Mouse (Mus musculus) bone marrow, adult 2 months (tissue): ENCODE data around the gene Gm20517.
"Not testable (repeated sequence)": the region's sequence is repeated elsewhere in the genome, so short reads cannot be mapped to it uniquely, and the experiment has no call there.

Experiments
- CTCF ChIP-seq: fragments of 200-500 bp; IDR thresholded peaks from 2 replicates; pipeline ENCODE4 v1.5.1; 2011; ENCODE audit warnings: low read length, control low read depth; ENCODE audit not compliant: control insufficient read depth, insufficient read depth
- POLR2A ChIP-seq: fragments of 200-500 bp; IDR thresholded peaks from 2 replicates; pipeline ENCODE4 v1.6.1; 2011; ENCODE audit warnings: low read depth, mild to moderate bottlenecking, control low read depth, low read length, borderline replicate concordance; ENCODE audit not compliant: control insufficient read depth

DNA sequence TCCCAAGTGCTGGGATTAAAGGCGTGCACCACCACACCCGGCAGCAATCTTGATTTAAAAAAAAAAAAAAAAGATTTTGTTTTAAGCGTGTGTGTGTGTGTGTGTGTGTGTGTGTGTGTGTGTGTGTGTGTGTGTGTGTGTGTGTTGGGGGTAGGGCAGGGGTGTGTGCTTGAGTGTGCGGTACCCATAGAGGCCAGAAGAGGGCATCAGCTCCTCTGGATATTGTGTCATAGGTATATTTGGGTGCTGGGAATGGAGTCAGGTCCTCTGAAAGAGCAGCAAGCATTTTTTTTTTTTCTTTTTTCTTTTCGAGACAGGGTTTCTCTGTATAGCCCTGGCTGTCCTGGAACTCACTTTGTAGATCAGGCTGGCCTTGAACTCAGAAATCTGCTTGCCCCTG is 13.2 kb downstream of the Gm20517 start:
- TF ChIP-seq POLR2A, CTCF: not testable (repeated sequence)
